Mouse (Mus musculus): ENCODE measurements around the gene Lag3. TPM values are rescaled to one million over a fixed set of nuclear protein-coding genes. Genes with fewer than 3 reads are reported as not detected.

Gene Lag3
- total RNA-seq, 2 experiments from 2014 or later: 0.08 to 0.81 TPM

DNA sequence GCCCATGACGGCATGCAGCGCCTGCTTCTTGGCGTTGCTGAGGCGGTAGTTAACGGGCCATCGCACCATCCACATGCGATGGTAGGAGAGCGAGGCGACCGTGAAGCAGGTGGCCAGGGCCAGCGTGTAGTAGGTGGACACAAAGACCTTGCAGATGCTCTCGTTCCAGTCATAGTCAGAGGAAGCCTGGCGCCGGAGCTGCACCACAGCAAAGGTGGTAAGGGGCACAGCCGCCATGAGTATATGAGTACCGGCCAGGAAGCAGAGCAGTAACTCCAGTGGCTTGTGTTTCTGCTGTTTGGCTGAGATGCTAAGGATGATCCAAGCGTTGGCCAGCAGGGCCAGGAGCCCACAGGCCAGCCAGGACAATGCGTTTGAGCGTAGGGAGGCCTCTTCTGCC is 50.2 kb downstream of the Lag3 start:
- ATAC-seq (replicated peaks; ENCODE audit: poor library complexity): no peak

DNA sequence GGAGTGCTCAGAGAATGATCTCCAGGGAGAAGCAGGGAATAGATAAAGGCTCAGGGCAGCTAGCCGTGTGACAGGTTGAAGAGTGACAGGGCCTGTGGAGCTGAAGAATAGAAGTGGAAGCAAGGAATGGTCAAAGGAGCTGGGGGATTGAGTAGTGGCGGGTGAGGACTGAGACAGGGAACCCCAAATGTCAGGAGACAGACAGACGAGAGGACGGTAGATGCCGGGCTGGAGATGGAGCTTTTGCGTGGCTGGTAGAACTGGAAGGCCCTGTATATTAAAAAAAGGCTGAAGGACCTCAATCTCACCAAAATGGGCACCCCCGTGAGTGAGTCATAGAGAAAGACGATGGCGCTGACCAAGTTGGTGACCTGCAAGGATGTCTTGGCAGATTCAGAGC is 51.0 kb downstream of the Lag3 start:
- no peak for ATAC-seq (replicated peaks; ENCODE audit: poor library complexity)

DNA sequence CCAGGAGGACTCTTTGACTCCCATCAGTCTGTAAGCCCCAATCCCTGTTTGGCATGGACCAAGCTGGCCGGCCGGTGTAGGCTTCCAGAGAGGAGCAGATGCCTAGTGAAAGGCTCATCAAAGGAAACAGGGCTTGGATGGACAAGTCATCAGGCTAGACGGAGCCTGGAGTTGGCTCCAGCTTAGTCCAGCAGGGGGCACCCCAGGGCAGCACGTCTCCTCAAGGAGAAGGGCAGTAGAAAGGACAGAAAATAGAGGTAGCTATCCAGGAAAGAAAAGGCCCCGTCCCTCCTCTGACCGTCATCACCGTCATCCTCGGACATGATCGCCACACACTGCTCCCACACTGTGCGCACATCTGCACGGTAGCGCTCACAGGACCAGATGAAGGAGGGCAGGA is 51.8 kb downstream of the Lag3 start:
- peak; percentile 75 for ATAC-seq (replicated peaks; ENCODE audit: poor library complexity)

DNA sequence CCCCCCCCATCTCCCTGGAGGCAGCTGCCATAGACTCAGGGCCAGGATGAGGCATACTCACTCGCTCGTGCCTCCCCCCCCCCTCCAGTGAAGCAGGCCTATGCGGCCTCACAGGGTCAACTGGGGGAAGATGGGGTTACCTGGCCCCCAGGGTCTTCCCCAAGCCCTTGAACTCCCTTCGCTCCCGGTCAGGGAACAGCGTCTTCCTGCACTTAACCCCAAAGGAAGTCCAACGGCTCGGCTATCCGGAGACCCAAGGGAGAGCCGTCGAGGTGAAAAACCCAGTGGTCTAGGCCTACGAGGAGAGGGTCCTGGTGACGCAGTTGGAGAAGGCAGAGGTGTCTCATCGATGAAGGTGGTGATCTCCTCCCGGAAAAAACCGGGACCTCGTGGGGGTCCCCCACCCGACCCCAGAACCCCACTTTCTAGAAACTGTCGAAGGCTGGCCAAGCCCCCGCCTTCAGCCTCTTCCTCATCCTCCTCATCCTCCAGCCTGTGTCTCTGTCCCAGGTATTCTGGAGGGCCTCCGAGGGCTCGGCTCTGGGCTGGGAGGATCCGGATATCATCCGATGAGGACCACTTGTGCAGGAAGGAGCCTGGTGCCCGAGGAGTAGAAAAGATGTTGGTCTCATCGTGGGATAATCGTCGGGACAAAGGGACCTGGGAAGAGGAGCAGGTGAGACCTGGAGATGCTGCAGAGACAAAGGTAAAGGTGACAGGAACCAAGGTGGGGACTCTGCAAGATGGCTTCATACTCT is 52.8 kb downstream of the Lag3 start:
- ATAC-seq (replicated peaks; ENCODE audit: poor library complexity): no peak

DNA sequence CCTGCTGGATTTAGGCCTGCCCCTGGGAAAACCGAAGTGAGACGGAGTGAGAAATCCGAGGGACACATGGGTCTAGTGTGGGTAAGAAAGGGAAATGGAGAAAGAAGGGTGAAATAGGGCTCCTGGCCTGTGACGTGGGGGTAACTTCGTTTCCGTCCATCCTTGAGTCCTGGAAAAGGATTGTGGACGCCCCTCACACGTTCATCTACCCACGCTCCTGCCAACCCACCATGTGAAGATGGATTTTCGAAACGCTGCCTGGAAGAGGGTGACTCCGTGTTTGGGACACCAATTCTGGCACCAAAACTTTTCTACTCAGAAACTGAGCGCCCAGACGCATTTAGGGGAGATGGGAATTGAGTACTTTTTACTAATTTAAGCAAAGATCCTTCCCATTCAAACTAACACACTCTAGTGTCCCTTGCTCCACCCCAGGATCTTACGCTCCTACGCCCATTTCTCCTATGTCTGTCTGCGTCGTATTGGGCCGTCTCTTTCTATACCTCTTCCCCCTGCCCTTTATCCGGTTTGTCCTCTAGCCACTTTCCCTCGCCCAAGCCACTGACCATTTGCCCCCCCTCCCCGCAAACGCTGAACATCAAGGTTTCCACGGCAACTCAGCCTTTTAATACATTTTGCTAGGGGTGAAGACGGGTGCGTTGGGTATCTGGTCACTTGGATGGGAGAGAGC is 53.5 kb downstream of the Lag3 start:
- ATAC-seq (replicated peaks; ENCODE audit: poor library complexity): no peak

DNA sequence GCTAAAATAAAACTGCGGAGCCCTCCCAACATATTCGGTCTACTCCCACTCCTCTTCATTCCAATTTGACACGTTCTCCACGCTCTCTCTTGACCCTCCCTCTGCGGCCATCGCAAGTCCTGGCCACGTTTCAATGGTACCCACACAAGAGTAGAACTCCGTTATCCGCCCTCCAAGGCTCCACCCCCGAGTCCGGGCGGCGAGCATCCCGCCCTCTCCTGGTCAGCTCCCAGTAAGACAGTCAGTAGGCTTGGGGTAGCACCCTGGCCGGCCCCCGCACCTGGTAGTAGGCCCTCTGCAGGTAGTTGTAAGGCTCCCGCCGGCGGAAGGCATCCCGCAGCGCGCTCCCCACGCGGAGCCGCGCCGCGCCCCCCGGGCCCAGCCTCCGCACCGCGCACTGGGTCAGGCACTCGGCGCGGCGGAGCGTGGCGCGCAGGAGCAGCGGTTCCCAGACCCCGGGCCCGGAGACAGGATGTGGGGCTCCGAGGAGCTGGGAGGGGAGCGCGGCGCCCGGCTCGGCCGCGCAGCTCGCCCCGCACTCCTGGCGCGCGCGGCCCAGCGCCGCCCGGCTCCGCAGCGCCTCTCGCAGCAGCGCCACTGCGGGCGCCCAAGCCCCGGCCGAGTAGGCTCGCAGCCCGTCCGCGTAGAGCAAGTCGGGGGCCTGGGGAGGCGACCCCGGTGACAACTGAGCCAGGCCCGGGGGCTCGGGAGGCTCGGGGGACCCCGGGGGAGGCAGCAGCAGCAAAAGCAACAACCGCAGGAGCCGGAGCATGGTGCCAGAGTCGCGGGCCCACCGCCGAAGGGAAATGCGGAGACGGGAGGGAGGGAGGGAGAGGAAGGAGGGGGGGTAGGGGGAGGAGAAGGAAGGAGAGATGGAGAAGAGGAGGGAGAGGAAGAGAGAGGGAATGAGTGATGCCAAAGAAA is 54.3 kb downstream of the Lag3 start, which contains the start of gene P3h3:
Gene P3h3 (minus strand): TSS at position 837 of the 924 bp plus-strand sequence.
- peak; percentile 84 for ATAC-seq (replicated peaks; ENCODE audit: poor library complexity)

DNA sequence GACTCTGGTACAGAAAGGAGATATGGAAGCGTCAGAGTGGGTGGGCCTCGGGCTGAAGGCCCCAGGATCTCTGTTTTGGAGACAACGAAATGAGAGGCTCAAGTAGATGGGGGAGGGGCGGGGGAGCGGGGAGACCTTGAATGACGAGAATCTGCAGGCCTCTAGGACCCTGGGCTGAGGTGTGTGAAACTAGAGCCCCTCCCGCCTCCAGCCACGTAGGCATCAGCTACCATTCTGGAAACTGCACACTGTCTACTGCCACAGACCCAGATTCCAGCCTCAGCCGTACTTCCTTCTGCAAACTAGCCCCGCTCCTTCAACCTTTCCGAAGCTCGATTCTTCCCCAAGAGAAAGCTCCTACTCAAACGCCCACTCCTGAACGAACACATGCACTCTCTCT is 55.2 kb downstream of the Lag3 start:
- ATAC-seq (replicated peaks; ENCODE audit: poor library complexity): no peak

DNA sequence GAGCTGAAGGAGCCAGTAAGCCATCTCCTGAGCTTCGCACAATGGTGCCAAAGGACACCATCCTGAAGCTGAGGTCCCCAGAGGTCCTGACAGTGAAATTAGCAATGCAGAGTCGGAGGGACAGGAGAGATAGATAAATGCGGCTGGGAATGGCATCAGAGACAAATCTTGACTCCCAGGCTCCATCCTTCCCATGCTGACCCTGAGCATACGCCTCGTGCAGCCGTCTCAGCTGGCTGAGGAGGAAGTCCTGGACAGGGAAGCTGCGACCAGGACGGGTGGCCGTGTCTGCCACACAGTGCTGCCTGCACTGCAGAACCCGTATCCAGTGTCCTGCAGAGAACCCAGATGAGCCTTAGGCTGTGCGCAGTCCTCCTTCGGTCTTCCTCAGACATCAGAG is 56.9 kb downstream of the Lag3 start:
- ATAC-seq (replicated peaks; ENCODE audit: poor library complexity): no peak

Other genes with a start within 250 kb of the Lag3 start
- gene Lpcat3, start 248.7 kb downstream of the Lag3 start, total RNA-seq (2015): 38.4 and 40.7 TPM in 2 replicates
- gene Lpcat3, start 248.7 kb downstream of the Lag3 start, total RNA-seq (2017): 27.8 and 28.8 TPM in 2 replicates
- gene Emg1, start 199.5 kb downstream of the Lag3 start, total RNA-seq (2015): 204 and 205 TPM in 2 replicates
- gene Emg1, start 199.5 kb downstream of the Lag3 start, total RNA-seq (2017): 304 and 317 TPM in 2 replicates
- gene Phb2, start 199.4 kb downstream of the Lag3 start, total RNA-seq (2015): 229 and 271 TPM in 2 replicates
- gene Phb2, start 199.4 kb downstream of the Lag3 start, total RNA-seq (2017): 335 and 374 TPM in 2 replicates
- gene Ptpn6, start 173.0 kb downstream of the Lag3 start, total RNA-seq (2015): 115 and 121 TPM in 2 replicates
- gene Ptpn6, start 173.0 kb downstream of the Lag3 start, total RNA-seq (2017): 398 and 466 TPM in 2 replicates
- gene Grcc10, start 170.3 kb downstream of the Lag3 start, total RNA-seq (2015): 171 and 179 TPM in 2 replicates
- gene Grcc10, start 170.3 kb downstream of the Lag3 start, total RNA-seq (2017): 99.5 and 133 TPM in 2 replicates
- not detected in 2 replicates for gene Gm45234, start 155.7 kb downstream of the Lag3 start, total RNA-seq (2015)
- not detected in 2 replicates for gene Gm45234, start 155.7 kb downstream of the Lag3 start, total RNA-seq (2017)
- 25.2 and 25.7 TPM in 2 replicates for gene Atn1, start 155.2 kb downstream of the Lag3 start, total RNA-seq (2015)
- gene Atn1, start 155.2 kb downstream of the Lag3 start, total RNA-seq (2017): 1.2 and 2.9 TPM in 2 replicates
- not detected in 2 replicates for gene Eno2, start 142.0 kb downstream of the Lag3 start, total RNA-seq (2015)
- not detected in 2 replicates for gene Eno2, start 142.0 kb downstream of the Lag3 start, total RNA-seq (2017)
- gene Lrrc23, start 132.0 kb downstream of the Lag3 start, total RNA-seq (2015): not detected in 2 replicates
- 0.17 TPM in 1 of 2 replicates, not detected in the other for gene Lrrc23, start 132.0 kb downstream of the Lag3 start, total RNA-seq (2017)
- gene Spsb2, start 103.0 kb downstream of the Lag3 start, total RNA-seq (2015): 1.6 and 2.2 TPM in 2 replicates
- gene Spsb2, start 103.0 kb downstream of the Lag3 start, total RNA-seq (2017): 6.0 and 9.0 TPM in 2 replicates
- gene Tpi1, start 97.4 kb downstream of the Lag3 start, total RNA-seq (2015): 279 and 298 TPM in 2 replicates
- 240 and 287 TPM in 2 replicates for gene Tpi1, start 97.4 kb downstream of the Lag3 start, total RNA-seq (2017)
- 42.0 and 46.7 TPM in 2 replicates for gene Usp5, start 82.2 kb downstream of the Lag3 start, total RNA-seq (2015)
- gene Usp5, start 82.2 kb downstream of the Lag3 start, total RNA-seq (2017): 86.1 and 87.7 TPM in 2 replicates
- gene Cdca3, start 82.2 kb downstream of the Lag3 start, total RNA-seq (2015): 130 and 145 TPM in 2 replicates
- gene Cdca3, start 82.2 kb downstream of the Lag3 start, total RNA-seq (2017): 149 and 159 TPM in 2 replicates
- gene Gnb3, start 71.4 kb downstream of the Lag3 start, total RNA-seq (2015): not detected in 2 replicates
- gene Gnb3, start 71.4 kb downstream of the Lag3 start, total RNA-seq (2017): not detected in 2 replicates
- 1.3 and 3.5 TPM in 2 replicates for gene P3h3, start 54.0 kb downstream of the Lag3 start, total RNA-seq (2015)
- 1.00 and 2.5 TPM in 2 replicates for gene P3h3, start 54.0 kb downstream of the Lag3 start, total RNA-seq (2017)
- gene Gpr162, start 47.7 kb downstream of the Lag3 start, total RNA-seq (2015): not detected in 2 replicates
- gene Gpr162, start 47.7 kb downstream of the Lag3 start, total RNA-seq (2017): not detected in 2 replicates
- gene Cd4, start 23.5 kb downstream of the Lag3 start, total RNA-seq (2015): 0.42 and 1.0 TPM in 2 replicates
- 0.08 and 1.0 TPM in 2 replicates for gene Cd4, start 23.5 kb downstream of the Lag3 start, total RNA-seq (2017)
- gene Ptms, start 8.4 kb upstream of the Lag3 start, total RNA-seq (2015): 15.9 and 18.8 TPM in 2 replicates
- gene Ptms, start 8.4 kb upstream of the Lag3 start, total RNA-seq (2017): 14.0 and 26.1 TPM in 2 replicates
- 71.3 and 82.7 TPM in 2 replicates for gene Mlf2, start 19.7 kb upstream of the Lag3 start, total RNA-seq (2015)
- gene Mlf2, start 19.7 kb upstream of the Lag3 start, total RNA-seq (2017): 57.0 and 58.8 TPM in 2 replicates
- 86.3 and 90.2 TPM in 2 replicates for gene Cops7a, start 53.8 kb upstream of the Lag3 start, total RNA-seq (2015)
- gene Cops7a, start 53.8 kb upstream of the Lag3 start, total RNA-seq (2017): 56.1 and 61.8 TPM in 2 replicates
- 0.15 TPM in 1 of 2 replicates, not detected in the other for gene Pianp, start 85.0 kb upstream of the Lag3 start, total RNA-seq (2015)
- gene Pianp, start 85.0 kb upstream of the Lag3 start, total RNA-seq (2017): not detected in 2 replicates
- 67.9 and 69.9 TPM in 2 replicates for gene Zfp384, start 97.4 kb upstream of the Lag3 start, total RNA-seq (2015)
- gene Zfp384, start 97.4 kb upstream of the Lag3 start, total RNA-seq (2017): 26.2 and 29.3 TPM in 2 replicates
- 22.8 and 25.2 TPM in 2 replicates for gene Ing4, start 128.1 kb upstream of the Lag3 start, total RNA-seq (2015)
- 44.4 and 49.8 TPM in 2 replicates for gene Ing4, start 128.1 kb upstream of the Lag3 start, total RNA-seq (2017)
- 8.1 and 9.5 TPM in 2 replicates for gene Acrbp, start 138.0 kb upstream of the Lag3 start, total RNA-seq (2015)
- gene Acrbp, start 138.0 kb upstream of the Lag3 start, total RNA-seq (2017): 3.6 and 5.8 TPM in 2 replicates
- gene Lpar5, start 156.2 kb upstream of the Lag3 start, total RNA-seq (2015): 6.7 and 10.6 TPM in 2 replicates
- gene Lpar5, start 156.2 kb upstream of the Lag3 start, total RNA-seq (2017): 3.5 and 6.7 TPM in 2 replicates
- 85.7 and 91.6 TPM in 2 replicates for gene Chd4, start 184.3 kb upstream of the Lag3 start, total RNA-seq (2015)
- gene Chd4, start 184.3 kb upstream of the Lag3 start, total RNA-seq (2017): 299 and 375 TPM in 2 replicates
- 42.8 and 43.7 TPM in 2 replicates for gene Nop2, start 220.2 kb upstream of the Lag3 start, total RNA-seq (2015)
- gene Nop2, start 220.2 kb upstream of the Lag3 start, total RNA-seq (2017): 82.3 and 83.8 TPM in 2 replicates
- 14.3 and 18.1 TPM in 2 replicates for gene Iffo1, start 233.5 kb upstream of the Lag3 start, total RNA-seq (2015)
- gene Iffo1, start 233.5 kb upstream of the Lag3 start, total RNA-seq (2017): 14.2 and 15.7 TPM in 2 replicates

Measured in megakaryocyte progenitor cell, adult 5-6 weeks (primary cell).